Mouse (Mus musculus) heart, adult 18-20 months (tissue): ENCODE data around the gene Immp1l. TPM values are rescaled to one million over a fixed set of nuclear protein-coding genes. Genes with fewer than 3 reads are reported as not detected.

Experiments
- microRNA-seq, 2 experiments: library from miRNA; unstranded; fragments of <30 nt; microRNA quantifications; one replicate each; pipeline ENCODE4 v1.2.0; 2022
- total RNA-seq, 2 experiments: library from RNA; stranded (reverse); gene quantifications; 2 replicates each; pipeline ENCODE4 v1.2.3; 2021

Gene Immp1l
- total RNA-seq, 2 experiments from 2014 or later: 99.3 to 100.0 TPM

Small RNA genes lying within 50 kb of the gene (microRNA-seq; reads per million reads assigned to microRNA genes)
- gene Gm22002: 0 reads per million in 2 experiments

Other genes starting within 250 kb of the Immp1l start
- gene Pax6, start 235.7 kb upstream of the Immp1l start, total RNA-seq: not detected
- 10 to 100 TPM; 12.4 to 17.4 TPM for gene Elp4, start 74 bp upstream of the Immp1l start, total RNA-seq
- 10 to 100 TPM; 13.6 to 15.1 TPM for gene Dnajc24, start 98.9 kb downstream of the Immp1l start, total RNA-seq